Mouse (Mus musculus) retina, postnatal 7 days (tissue): ENCODE measurements around the gene Cacna2d2.

Experiments used
- DNase-seq: peaks from one replicate; pipeline ENCODE4 v3.0.0-alpha.2; 2012; ENCODE audit warnings: low read depth, low spot score

Cacna2d2 gene

GRCm38 (mm10) chr9:107578587-107578986 lies 179.2 kb downstream of the Cacna2d2 start, which contains the start of gene Naa80:
TSS of gene Naa80 (plus strand) at chr9:107578887.
- no peak for DNase-seq
